Mouse (Mus musculus) layer of hippocampus, postnatal 36 days (tissue): ENCODE data around the gene Thrb. TPM values are rescaled to one million over a fixed set of nuclear protein-coding genes. Genes with fewer than 3 reads are reported as not detected.
A peak's percentile ranks its signal among the peaks of the same experiment; 100 is the strongest.

ENCODE experiments used
- DNase-seq, 2 experiments: peaks; one replicate each; pipeline ENCODE4 v3.0.0; 2022
- total RNA-seq, 2 experiments: library from RNA; stranded (reverse); gene quantifications; 2 replicates each; pipeline ENCODE4 v1.2.3; 2021

Thrb gene
- total RNA-seq, 2 experiments from 2014 or later = 41.4 to 42.7 TPM

DNA sequence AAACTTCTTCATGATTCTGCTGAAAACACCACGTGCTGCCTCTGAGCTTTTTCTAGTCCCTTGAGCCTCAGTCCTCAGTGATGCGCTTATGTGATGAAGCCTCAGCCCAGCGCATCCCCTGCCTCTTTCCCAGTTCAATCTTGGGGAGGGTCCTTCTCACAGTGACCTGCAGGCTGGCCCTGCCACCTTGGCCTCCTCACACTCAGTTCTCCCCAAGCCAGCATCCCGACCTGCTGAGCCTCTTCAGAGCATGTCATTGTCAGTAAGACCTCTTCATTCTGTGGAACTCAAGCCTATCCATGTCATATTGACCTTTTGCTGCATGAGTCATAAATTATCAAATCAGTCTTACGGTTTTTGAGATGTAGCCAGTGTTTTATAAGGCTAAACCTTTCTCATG lies 376.5 kb downstream of the Thrb start:
- no peak for DNase-seq

GRCm38 (mm10) chr14:18062082-18062772 lies 402.2 kb downstream of the Thrb start:
- DNase-seq = peak; percentile 12 to 44
